Mouse (Mus musculus) heart, postnatal 0 days (tissue): ENCODE results near the gene Zbtb25.

ENCODE experiments used
- CTCF ChIP-seq: IDR thresholded peaks from 2 replicates; pipeline ENCODE4 v1.5.1; 2016; ENCODE audit warnings: antibody characterized with exemption, control low read depth, low read depth
- EP300 ChIP-seq: IDR thresholded peaks from 2 replicates; pipeline ENCODE4 v1.6.1; 2016; ENCODE audit warnings: antibody characterized with exemption, low read depth

GRCm38 (mm10) chr12:76397281-76397680 lies 27.9 kb upstream of the Zbtb25 start:
- TF ChIP-seq CTCF (no peak), EP300 (no peak)
